Mouse (Mus musculus) MEL (cell line): Measurements from ENCODE around the gene Kif11.

Source experiments
- CTCF ChIP-seq, 3 experiments: IDR thresholded peaks in 2 of 3; conservative IDR thresholded peaks in 1 of 3; 2 replicates each; pipeline ENCODE4 v1.5.1; 2011 to 2012; ENCODE audit warnings: low read length in 3 of 3, low read depth in 2 of 3, mild to moderate bottlenecking in 2 of 3, improper control_type of control experiment in 1 of 3, inconsistent platforms in 1 of 3, mixed read lengths in 1 of 3, moderate library complexity in 1 of 3; ENCODE audit not compliant: control insufficient read depth in 1 of 3, insufficient read depth in 1 of 3, poor library complexity in 1 of 3, severe bottlenecking in 1 of 3
- ZKSCAN1 ChIP-seq: IDR thresholded peaks from 2 replicates; pipeline ENCODE4 v1.6.1; 2012; ENCODE audit warnings: low read depth, mild to moderate bottlenecking, inconsistent platforms, low read length, improper control_type of control experiment, moderate library complexity

- TF ChIP-seq ZKSCAN1 (no peak), CTCF (IDR thresholded peaks at IDR 0.05 in 2 of 3, conservative IDR thresholded peaks at IDR 0.05 in 1 of 3; ENCODE audit: control insufficient read depth in 1 of 3, insufficient read depth in 1 of 3, low read depth in 2 of 3, low read length in 3 of 3, poor library complexity in 1 of 3, severe bottlenecking in 1 of 3) (peak; percentile 22 to 80 (median 75); a peak in 5 of 6 replicates)
These were observed 43.4 kb downstream of the Kif11 start for GRCm38 (mm10) chr19:37419613-37420012.
